Mouse (Mus musculus): Measurements from ENCODE around the gene Klk11. TPM values are rescaled to one million over a fixed set of nuclear protein-coding genes. Genes with fewer than 3 reads are reported as not detected.

Klk11 gene
- polyA plus RNA-seq, 1 experiment, result not detected

DNA sequence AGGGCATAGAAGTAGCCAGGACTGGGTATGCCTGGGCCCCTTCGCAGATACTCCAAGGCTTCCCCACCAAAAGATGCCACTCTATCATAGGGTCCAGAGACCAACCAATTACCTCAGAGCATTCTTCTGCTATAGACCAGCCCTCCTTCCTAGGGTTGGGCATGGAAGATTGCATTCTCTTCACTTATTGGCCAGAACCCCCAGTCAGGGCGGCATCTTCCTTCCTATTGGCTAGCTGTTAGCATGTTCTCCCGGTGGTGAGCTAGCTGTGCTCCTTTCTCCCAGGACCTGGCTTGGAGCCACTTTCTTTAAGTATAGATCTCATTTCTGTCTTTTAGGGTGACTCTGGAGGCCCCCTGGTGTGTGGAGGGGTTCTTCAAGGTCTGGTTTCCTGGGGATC, 1.5 kb upstream of the Klk11 start:
- peaks cover 4% of the 10 kb centered on the region for H3K4me1 ChIP-seq (ENCODE audit: control insufficient read depth, insufficient read depth, low read length)
- no peak for TF ChIP-seq POLR2A (IDR thresholded peaks at IDR 0.05; ENCODE audit: control insufficient read depth, low read depth, low read length)
- TF ChIP-seq CTCF (IDR thresholded peaks at IDR 0.05; ENCODE audit: control insufficient read depth, insufficient read depth, insufficient replicate concordance, low read depth, low read length), result no peak

DNA sequence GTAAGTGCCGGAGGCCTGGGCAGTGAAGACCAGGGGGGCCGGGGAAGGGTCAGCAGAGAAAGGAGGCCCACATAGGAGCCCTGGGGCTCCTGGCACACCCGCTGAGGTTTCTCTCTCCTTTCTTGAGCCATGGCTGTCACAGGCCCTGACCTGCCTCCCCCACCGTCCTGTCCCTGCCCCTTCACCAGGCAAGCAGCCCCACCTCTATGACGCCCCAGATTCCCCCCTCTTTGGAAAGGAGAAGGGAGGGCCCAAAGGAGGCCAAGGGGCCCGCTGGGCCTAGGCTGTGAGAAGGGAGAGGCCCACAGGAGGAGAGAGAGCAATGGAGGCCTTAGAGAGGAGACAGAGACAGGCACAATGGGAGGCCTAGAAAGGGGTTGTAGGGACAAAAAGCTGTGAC, 398 bp downstream of the Klk11 start:
- Histone ChIP-seq H3K4me1 (ENCODE audit: control insufficient read depth, insufficient read depth, low read length) (peaks cover 4% of the 10 kb centered on the region), H3K27me3 (ENCODE audit: control insufficient read depth, insufficient read depth, low read length) (no peaks in the 10 kb centered on the region), H3K4me3 (ENCODE audit: control insufficient read depth, low read depth, low read length) (no peak overlapping the region), H3K36me3 (ENCODE audit: control insufficient read depth, insufficient read depth, low read length) (no peaks in the 10 kb centered on the region), H3K27ac (ENCODE audit: control insufficient read depth, insufficient read depth, low read depth, low read length) (no peak overlapping the region)
- TF ChIP-seq POLR2A (IDR thresholded peaks at IDR 0.05; ENCODE audit: control insufficient read depth, low read depth, low read length) (no peak), CTCF (IDR thresholded peaks at IDR 0.05; ENCODE audit: control insufficient read depth, insufficient read depth, insufficient replicate concordance, low read depth, low read length) (no peak)

More for the DNA sequence above, 1.5 kb upstream of the Klk11 start:
- Histone ChIP-seq H3K36me3 (ENCODE audit: control insufficient read depth, insufficient read depth, low read length) (no peaks in the 10 kb centered on the region), H3K4me3 (ENCODE audit: control insufficient read depth, low read depth, low read length) (no peak overlapping the region; the same call in 1 of the 2 replicates), H3K27me3 (ENCODE audit: control insufficient read depth, insufficient read depth, low read length) (no peaks in the 10 kb centered on the region), H3K27ac (ENCODE audit: control insufficient read depth, insufficient read depth, low read depth, low read length) (no peak overlapping the region)

DNA sequence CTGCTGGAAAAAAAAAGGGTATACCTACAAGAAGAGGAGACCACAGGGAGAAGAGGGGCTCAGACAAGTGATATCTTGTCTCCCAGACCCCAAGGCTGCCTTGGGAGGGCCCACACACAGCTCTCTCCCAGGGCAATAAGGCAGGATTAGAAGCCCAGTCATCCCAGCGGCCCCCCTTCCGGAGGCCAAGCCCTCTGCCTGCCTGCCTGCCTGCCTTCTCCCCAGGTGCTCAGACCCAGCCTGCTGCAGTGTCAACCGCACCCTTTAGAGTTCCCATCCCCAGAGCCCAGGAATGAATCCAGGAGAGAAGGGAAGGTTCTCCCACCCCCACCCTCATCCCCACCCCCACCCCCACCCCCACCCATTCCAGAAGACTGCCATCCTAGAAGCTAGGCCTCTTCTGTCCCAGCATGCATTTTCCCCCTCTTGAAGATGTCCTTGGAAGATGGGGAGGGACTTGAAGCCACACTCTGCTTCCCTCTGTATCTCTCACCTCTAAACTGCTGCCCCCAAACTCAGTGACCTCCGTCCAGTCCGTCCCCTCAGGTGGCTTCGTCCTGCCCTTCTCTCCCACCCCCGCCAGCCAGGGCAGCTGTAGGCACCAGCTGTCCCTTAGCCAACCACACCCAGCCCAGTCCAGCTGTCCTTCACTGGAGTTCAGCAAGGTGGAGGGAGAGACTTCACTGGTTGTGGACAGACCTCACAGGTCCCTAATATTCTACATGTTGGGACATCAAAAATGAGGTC, 1.1 kb downstream of the Klk11 start:
- no peak for TF ChIP-seq POLR2A (IDR thresholded peaks at IDR 0.05; ENCODE audit: control insufficient read depth, low read depth, low read length)
- H3K27me3 ChIP-seq (ENCODE audit: control insufficient read depth, insufficient read depth, low read length), result no peaks in the 10 kb centered on the region
- H3K4me1 ChIP-seq (ENCODE audit: control insufficient read depth, insufficient read depth, low read length), result peaks cover 4% of the 10 kb centered on the region
- H3K4me3 ChIP-seq (ENCODE audit: control insufficient read depth, low read depth, low read length), result no peak overlapping the region
- H3K27ac ChIP-seq (ENCODE audit: control insufficient read depth, insufficient read depth, low read depth, low read length), result no peak overlapping the region
- no peaks in the 10 kb centered on the region for H3K36me3 ChIP-seq (ENCODE audit: control insufficient read depth, insufficient read depth, low read length)

DNA sequence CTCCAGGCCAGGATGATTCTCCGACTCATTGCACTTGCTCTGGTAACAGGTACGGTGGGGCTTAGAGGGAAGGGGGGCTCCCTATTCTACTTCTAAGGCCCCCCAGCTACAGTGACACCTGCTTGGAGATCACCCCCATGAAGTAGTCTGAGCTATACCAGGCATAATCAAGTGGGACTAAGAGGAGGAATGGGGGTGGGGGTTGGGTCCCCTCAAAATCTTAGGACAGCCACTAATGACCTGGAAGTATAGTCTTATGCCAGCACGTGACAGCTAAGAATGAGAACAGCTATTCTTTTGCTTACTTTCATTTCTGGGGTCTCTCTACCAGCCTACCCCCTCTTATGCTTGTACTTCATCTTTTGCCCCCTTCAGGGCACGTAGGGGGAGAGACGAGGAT, 2.1 kb downstream of the Klk11 start:
- H3K4me3 ChIP-seq (ENCODE audit: control insufficient read depth, low read depth, low read length), result no peak overlapping the region
- H3K27me3 ChIP-seq (ENCODE audit: control insufficient read depth, insufficient read depth, low read length), result no peaks in the 10 kb centered on the region
- peaks cover 4% of the 10 kb centered on the region for H3K4me1 ChIP-seq (ENCODE audit: control insufficient read depth, insufficient read depth, low read length)
- no peak for TF ChIP-seq CTCF (IDR thresholded peaks at IDR 0.05; ENCODE audit: control insufficient read depth, insufficient read depth, insufficient replicate concordance, low read depth, low read length)
- no peak for TF ChIP-seq POLR2A (IDR thresholded peaks at IDR 0.05; ENCODE audit: control insufficient read depth, low read depth, low read length)
- H3K36me3 ChIP-seq (ENCODE audit: control insufficient read depth, insufficient read depth, low read length), result no peaks in the 10 kb centered on the region
- H3K27ac ChIP-seq (ENCODE audit: control insufficient read depth, insufficient read depth, low read depth, low read length), result no peak overlapping the region

DNA sequence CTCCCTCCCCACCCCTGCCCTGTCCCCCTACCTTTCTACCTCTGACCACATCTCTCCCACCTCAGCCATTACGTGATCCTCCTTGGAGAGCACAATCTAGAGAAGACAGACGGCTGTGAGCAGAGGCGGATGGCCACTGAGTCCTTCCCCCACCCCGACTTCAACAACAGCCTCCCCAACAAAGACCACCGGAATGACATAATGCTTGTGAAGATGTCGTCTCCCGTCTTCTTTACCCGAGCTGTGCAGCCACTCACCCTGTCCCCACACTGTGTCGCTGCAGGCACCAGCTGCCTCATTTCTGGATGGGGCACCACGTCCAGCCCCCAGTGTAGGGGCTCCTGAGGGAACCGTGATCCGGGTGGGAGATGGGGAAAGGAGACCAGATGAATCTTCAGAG, 3.0 kb downstream of the Klk11 start:
- Histone ChIP-seq H3K4me1 (ENCODE audit: control insufficient read depth, insufficient read depth, low read length) (peaks cover 9% of the 10 kb centered on the region), H3K27ac (ENCODE audit: control insufficient read depth, insufficient read depth, low read depth, low read length) (no peak overlapping the region), H3K36me3 (ENCODE audit: control insufficient read depth, insufficient read depth, low read length) (no peaks in the 10 kb centered on the region), H3K4me3 (ENCODE audit: control insufficient read depth, low read depth, low read length) (no peak overlapping the region), H3K27me3 (ENCODE audit: control insufficient read depth, insufficient read depth, low read length) (no peaks in the 10 kb centered on the region)
- TF ChIP-seq POLR2A (IDR thresholded peaks at IDR 0.05; ENCODE audit: control insufficient read depth, low read depth, low read length) (no peak), CTCF (IDR thresholded peaks at IDR 0.05; ENCODE audit: control insufficient read depth, insufficient read depth, insufficient replicate concordance, low read depth, low read length) (no peak)

DNA sequence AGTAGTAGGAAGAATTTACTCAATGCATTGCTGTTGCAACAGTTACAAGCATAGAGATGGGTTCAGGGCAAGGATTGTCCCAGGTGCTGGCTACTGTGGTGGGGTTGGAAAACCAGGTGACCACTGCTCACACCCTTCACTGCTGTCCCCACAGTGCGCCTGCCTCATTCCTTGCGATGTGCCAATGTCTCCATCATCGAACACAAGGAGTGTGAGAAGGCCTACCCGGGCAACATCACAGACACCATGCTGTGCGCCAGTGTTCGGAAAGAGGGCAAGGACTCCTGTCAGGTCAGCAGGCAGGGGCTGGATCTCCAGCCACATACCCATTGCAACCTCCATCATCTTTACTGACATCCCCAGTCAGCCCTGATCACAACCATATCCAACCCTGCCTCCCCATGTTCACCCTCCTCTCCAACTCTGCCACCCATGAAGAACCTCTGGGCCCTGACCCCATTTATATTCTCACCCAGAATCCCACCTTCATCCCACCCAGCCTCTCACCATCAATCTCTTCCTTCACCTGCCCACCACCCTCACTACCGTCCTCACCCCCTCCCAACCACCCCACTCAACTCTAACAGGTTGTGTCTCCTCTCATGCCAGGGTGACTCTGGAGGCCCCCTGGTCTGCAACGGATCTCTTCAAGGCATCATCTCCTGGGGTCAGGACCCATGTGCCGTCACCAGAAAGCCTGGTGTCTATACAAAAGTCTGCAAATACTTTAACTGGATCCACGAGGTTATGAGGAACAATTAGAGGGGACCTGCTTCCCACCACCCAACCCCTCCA, 4.0 kb downstream of the Klk11 start:
- Histone ChIP-seq H3K36me3 (ENCODE audit: control insufficient read depth, insufficient read depth, low read length) (no peaks in the 10 kb centered on the region), H3K27ac (ENCODE audit: control insufficient read depth, insufficient read depth, low read depth, low read length) (no peak overlapping the region), H3K4me3 (ENCODE audit: control insufficient read depth, low read depth, low read length) (no peak overlapping the region), H3K4me1 (ENCODE audit: control insufficient read depth, insufficient read depth, low read length) (peaks cover 9% of the 10 kb centered on the region), H3K27me3 (ENCODE audit: control insufficient read depth, insufficient read depth, low read length) (no peaks in the 10 kb centered on the region)
- TF ChIP-seq CTCF (IDR thresholded peaks at IDR 0.05; ENCODE audit: control insufficient read depth, insufficient read depth, insufficient replicate concordance, low read depth, low read length) (no peak), POLR2A (IDR thresholded peaks at IDR 0.05; ENCODE audit: control insufficient read depth, low read depth, low read length) (no peak)

DNA sequence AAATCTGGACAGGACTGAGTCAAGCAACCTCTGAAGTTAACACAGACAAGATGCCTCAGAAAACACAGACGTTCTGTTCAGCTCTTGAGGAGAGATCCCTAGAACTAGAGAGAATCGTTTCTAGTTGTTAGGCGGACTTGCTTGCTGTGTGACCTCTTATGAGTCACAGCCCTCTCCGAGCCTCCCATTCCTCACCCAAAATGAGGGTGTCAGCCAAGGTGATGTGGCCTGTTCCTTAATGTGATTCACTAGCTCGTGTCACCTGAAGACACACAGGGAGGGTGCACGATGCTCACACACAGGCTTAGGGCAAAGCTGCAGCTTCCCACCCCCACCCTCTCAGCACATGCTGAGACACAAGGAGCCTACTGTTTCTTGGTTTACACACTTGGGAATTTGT, 5.8 kb downstream of the Klk11 start:
- H3K36me3 ChIP-seq (ENCODE audit: control insufficient read depth, insufficient read depth, low read length), result no peaks in the 10 kb centered on the region
- TF ChIP-seq CTCF (IDR thresholded peaks at IDR 0.05; ENCODE audit: control insufficient read depth, insufficient read depth, insufficient replicate concordance, low read depth, low read length) (no peak), POLR2A (IDR thresholded peaks at IDR 0.05; ENCODE audit: control insufficient read depth, low read depth, low read length) (no peak)
- H3K27ac ChIP-seq (ENCODE audit: control insufficient read depth, insufficient read depth, low read depth, low read length), result no peak overlapping the region
- no peaks in the 10 kb centered on the region for H3K27me3 ChIP-seq (ENCODE audit: control insufficient read depth, insufficient read depth, low read length)
- H3K4me3 ChIP-seq (ENCODE audit: control insufficient read depth, low read depth, low read length), result no peak overlapping the region
- H3K4me1 ChIP-seq (ENCODE audit: control insufficient read depth, insufficient read depth, low read length), result peaks cover 9% of the 10 kb centered on the region
